Mouse (Mus musculus) hindbrain, embryonic 15.5 days (tissue): ENCODE measurements around the gene Gm45713. TPM values are rescaled to one million over a fixed set of nuclear protein-coding genes. Genes with fewer than 3 reads are reported as not detected.

Source experiments
- ATAC-seq: fragments of 200-750 bp; cut with Nextera tagmentation; 2 replicates; pipeline ENCODE4 v1.8.0; 2017; ENCODE audit warnings: low read depth, moderate number of reproducible peaks, moderate TSS enrichment; ENCODE audit not compliant: low FRiP score
- H3K27ac ChIP-seq: fragments of 300-500 bp; sonication (generic); replicated peaks from 2 replicates; pipeline ENCODE4 v1.5.1; 2015; ENCODE audit warnings: mild to moderate bottlenecking, inconsistent platforms
- H3K27me3 ChIP-seq: fragments of 300-500 bp; sonication (generic); 2 replicates; pipeline ENCODE4 v1.6.1; 2015; ENCODE audit warnings: control low read depth, inconsistent platforms
- H3K36me3 ChIP-seq: fragments of 300-500 bp; sonication (generic); 2 replicates; pipeline ENCODE4 v1.6.1; 2015; ENCODE audit warnings: control low read depth, inconsistent platforms
- H3K4me1 ChIP-seq: fragments of 300-500 bp; sonication (generic); replicated peaks from 2 replicates; pipeline ENCODE4 v1.6.1; 2015; ENCODE audit warnings: control low read depth, inconsistent platforms
- H3K4me2 ChIP-seq: fragments of 300-500 bp; sonication (generic); 2 replicates; pipeline ENCODE4 v1.6.1; 2015; ENCODE audit warnings: moderate library complexity, mild to moderate bottlenecking, inconsistent platforms
- H3K4me3 ChIP-seq: fragments of 300-500 bp; sonication (generic); 2 replicates; pipeline ENCODE4 v1.5.1; 2015; ENCODE audit warnings: mild to moderate bottlenecking, inconsistent platforms
- H3K9ac ChIP-seq: fragments of 300-500 bp; sonication (generic); 2 replicates; pipeline ENCODE4 v1.6.1; 2015; ENCODE audit warnings: inconsistent platforms
- H3K9me3 ChIP-seq: fragments of 300-500 bp; sonication (generic); 2 replicates; pipeline ENCODE4 v1.6.1; 2016; ENCODE audit warnings: control low read depth, inconsistent platforms
- WGBS: fragments of 180-500 bp; shearing (Covaris S2); methylation state at CpG from one replicate; pipeline ENCODE4 v1.1.7; 2015; 5-methylcytosine and 5-hydroxymethylcytosine counted together
- polyA plus RNA-seq: library from polyadenylated mRNA; unstranded; fragments of >200 nt; fragmentation: Nextera tagmentation; extraction: Ambion mirVana; gene quantifications from 2 replicates; pipeline ENCODE4 v1.2.1, GENCODE M21; 2015

Gene Gm45713
- polyA plus RNA-seq = not detected in 2 replicates

DNA sequence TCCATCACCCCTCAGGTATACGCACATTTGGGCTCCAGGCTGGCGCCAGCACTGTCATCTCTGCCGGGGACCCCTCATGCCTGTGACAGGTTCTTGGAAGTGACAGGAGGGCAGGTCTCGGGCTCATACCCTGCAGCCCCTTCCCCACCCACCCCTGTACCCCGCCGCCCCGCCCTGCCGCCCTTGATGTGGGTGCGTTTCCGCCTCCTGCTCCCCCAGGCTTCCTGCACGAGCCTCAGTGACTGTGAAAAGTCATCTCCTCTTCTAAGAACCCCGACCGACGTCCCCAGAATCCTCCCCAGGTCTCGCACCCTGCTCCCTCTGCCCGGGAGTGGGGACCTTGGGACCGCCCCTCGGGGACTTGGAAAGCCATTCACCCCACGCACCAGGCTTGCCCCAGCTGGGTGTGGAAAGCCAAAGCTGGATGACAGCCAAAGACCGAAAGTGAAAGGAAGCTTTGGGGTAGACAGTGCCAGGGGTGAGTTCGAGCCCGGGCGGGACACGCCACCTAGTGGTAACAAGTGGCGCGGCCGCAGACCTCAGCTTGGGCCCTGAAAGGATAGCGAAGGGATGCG lies at the start of gene Gm45713, which contains the start of gene Flt3l:
Gene Gm45713 (minus strand): TSS at position 239 of the 575 bp plus-strand sequence.
Gene Flt3l (minus strand): TSS at position 440 of the 575 bp plus-strand sequence.
- 2% methylated on average over 29 of the region's 29 CpGs for WGBS
- Histone ChIP-seq H3K4me1 (peaks cover 9% of the 10 kb centered on the region), H3K27me3 (peaks cover 9% of the 10 kb centered on the region; the same call in 1 of the 2 replicates), H3K9ac (peak within 1 kb of the TSS; percentile 51), H3K36me3 (no peaks in the 10 kb centered on the region), H3K27ac (no peak within 1 kb of the TSS), H3K4me3 (peak within 1 kb of the TSS; percentile 47), H3K9me3 (no peaks in the 10 kb centered on the region), H3K4me2 (peak within 1 kb of the TSS; percentile 83)
- ATAC-seq = peak; percentile 79

DNA sequence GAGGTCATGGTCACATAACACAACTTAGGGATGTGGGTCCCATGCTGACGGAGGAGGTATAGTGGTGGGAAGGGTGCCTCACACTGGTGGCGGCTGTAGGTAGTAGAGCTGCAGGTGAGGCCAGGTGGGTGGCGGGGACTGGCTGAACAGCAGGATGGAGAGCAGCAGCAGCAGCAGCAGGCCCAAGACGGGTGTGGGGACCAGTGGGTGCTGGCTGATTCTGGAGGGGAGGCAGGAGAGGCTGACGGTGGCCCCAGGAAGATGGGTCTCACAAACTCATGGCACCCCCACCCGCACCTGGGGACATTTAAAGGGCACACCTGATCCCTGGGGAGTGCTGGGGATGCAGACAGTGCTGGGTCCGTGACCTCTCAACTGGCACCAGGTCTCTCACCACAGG lies 47.6 kb upstream of the Gm45713 start:
- no peak overlapping the region for H3K4me3 ChIP-seq
- H3K27me3 ChIP-seq = peaks cover 81% of the 10 kb centered on the region
- no peak for ATAC-seq
- H3K27ac ChIP-seq = no peak overlapping the region
- no peak overlapping the region for H3K9ac ChIP-seq
- WGBS = 68% methylated on average over 7 of the region's 7 CpGs
- H3K9me3 ChIP-seq = no peaks in the 10 kb centered on the region
- peaks cover 18% of the 10 kb centered on the region for H3K4me1 ChIP-seq
- no peak overlapping the region for H3K4me2 ChIP-seq
- H3K36me3 ChIP-seq = no peaks in the 10 kb centered on the region

DNA sequence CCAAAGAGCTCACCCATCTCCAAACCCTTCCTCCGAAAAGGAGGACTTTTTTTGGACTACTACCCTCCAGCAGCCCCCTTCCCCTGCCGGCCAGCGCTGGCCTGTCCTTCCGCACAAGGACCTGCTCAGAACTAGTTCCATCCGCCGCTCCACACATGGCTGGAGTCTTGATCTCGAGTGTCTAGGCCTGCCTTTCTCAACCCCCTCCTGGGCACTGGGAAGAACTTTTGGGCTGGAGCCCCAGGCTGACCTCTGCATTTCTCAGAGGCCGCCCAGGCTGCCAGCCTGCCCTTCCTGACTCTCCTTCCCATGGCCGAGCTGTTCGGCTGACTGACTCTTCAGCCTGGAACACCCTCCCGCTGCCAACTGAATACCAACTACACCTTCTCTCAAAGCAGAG lies 46.6 kb upstream of the Gm45713 start:
- WGBS = 12% methylated on average over 11 of the region's 11 CpGs
- Histone ChIP-seq H3K4me3 (peak overlapping the region; percentile 41), H3K36me3 (no peaks in the 10 kb centered on the region), H3K4me1 (peaks cover 18% of the 10 kb centered on the region), H3K9me3 (no peaks in the 10 kb centered on the region), H3K27ac (no peak overlapping the region), H3K27me3 (peaks cover 85% of the 10 kb centered on the region), H3K4me2 (peak overlapping the region; percentile 67), H3K9ac (no peak overlapping the region)
- no peak for ATAC-seq

DNA sequence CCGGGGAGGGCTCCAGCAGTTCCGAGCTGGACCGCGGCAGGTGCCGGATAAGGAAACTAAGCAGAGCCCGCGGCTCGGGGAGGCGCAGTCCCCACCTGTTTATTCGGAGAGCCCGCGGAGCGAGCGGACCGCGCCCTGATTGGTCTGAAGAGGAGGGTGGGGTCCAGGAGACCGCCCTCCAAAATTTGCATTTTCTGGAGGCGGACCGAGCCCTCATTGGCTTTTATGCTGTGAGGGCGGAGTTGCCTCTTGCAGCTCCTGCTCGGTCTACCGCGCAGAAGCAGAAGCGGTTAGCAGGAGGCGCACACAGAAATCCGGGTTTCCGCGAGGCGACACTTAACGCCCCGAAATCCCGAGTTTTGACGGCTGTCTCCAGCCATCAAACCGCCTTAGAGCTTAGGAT lies 46.2 kb upstream of the Gm45713 start:
- Histone ChIP-seq H3K9me3 (no peaks in the 10 kb centered on the region), H3K4me1 (peaks cover 18% of the 10 kb centered on the region), H3K27me3 (peaks cover 89% of the 10 kb centered on the region), H3K9ac (no peak overlapping the region), H3K36me3 (no peaks in the 10 kb centered on the region), H3K27ac (no peak overlapping the region), H3K4me3 (peak overlapping the region; percentile 41), H3K4me2 (peak overlapping the region; percentile 67)
- under 1% methylated on average over 33 of the region's 34 CpGs for WGBS
- ATAC-seq = peak; percentile 86

DNA sequence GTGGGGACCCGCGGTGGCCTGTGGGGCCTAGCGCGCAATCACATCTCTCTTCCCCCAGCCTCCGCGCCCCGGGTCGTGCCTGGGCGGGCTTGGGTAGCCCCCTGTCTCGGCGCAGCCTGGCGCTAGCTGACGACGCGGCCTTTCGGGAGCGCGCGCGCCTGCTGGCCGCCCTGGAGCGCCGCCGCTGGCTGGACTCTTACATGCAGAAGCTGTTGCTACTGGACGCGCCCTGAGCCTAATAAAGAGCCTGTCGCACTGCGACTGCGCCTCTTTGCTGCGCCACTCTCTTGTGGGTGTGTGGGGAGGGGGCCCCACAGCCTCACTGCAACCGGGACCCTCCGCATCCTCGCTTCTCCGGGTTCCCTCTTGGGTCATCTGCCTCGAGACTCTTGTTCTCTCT lies 45.5 kb upstream of the Gm45713 start:
- WGBS = 4% methylated on average over 29 of the region's 35 CpGs
- peak overlapping the region; percentile 41 for H3K4me3 ChIP-seq
- no peaks in the 10 kb centered on the region for H3K36me3 ChIP-seq
- peak overlapping the region; percentile 67 for H3K4me2 ChIP-seq
- no peak overlapping the region for H3K9ac ChIP-seq
- no peak for ATAC-seq
- H3K27me3 ChIP-seq = peaks cover 94% of the 10 kb centered on the region
- peaks cover 19% of the 10 kb centered on the region for H3K4me1 ChIP-seq
- H3K27ac ChIP-seq = no peak overlapping the region
- H3K9me3 ChIP-seq = no peaks in the 10 kb centered on the region

DNA sequence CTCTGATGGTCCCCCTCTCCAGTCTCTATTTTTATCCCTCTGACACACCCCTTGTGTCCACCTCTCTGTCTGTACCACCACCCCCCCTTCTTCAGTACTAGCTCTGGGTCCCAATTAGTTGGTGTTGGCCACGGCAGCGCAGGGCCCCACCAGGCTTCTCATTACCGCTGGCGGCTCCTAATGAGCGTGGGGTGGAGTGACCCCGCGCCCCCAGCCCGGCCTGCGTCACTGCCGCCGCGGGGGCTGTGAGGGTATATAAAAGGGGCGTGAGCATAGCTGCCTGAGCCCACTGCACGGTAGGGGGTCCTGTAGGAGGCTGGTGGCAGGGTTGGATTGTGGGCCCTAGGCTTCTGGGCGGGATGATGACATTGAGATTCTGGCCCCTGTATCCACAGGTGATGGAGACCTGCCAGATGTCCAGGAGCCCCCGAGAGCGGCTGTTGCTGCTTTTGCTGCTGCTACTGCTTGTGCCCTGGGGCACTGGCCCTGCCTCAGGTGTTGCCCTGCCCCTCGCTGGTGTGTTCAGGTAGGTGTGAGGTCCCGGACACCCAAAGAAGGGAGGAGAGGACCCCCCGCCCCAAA lies 45.0 kb upstream of the Gm45713 start, which contains the start of gene Pth2:
Gene Pth2 (plus strand): TSS at position 100 of the 582 bp plus-strand sequence.
- peak within 1 kb of the TSS; percentile 67 for H3K4me2 ChIP-seq
- no peaks in the 10 kb centered on the region for H3K9me3 ChIP-seq
- no peak within 1 kb of the TSS for H3K27ac ChIP-seq
- peak within 1 kb of the TSS; percentile 41 for H3K4me3 ChIP-seq
- H3K36me3 ChIP-seq = no peaks in the 10 kb centered on the region
- H3K4me1 ChIP-seq = peaks cover 24% of the 10 kb centered on the region
- 22% methylated on average over 20 of the region's 20 CpGs for WGBS
- peaks cover 94% of the 10 kb centered on the region for H3K27me3 ChIP-seq
- ATAC-seq = no peak
- H3K9ac ChIP-seq = no peak within 1 kb of the TSS

DNA sequence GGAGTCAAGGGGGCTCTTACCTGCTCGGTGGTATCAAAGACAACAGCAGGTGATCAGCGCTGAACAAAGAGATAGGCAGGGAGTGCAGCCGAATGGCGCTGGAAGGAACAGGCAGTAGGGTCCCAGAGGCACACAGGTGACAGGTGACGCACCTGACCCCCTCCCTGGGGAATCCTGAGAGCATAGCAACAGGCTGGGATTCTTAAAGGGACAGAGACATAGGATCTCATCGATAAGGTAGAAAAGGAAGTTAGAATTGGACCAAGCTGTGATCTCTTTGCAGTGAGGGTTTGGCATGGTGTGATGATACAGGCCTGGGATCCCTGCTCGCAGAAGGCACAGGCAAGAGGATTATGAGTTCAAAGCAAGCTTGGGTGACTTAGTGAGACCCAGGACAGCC lies 43.4 kb upstream of the Gm45713 start, which contains the start of gene Gfy:
Gene Gfy (minus strand): TSS at position 101 of the 400 bp plus-strand sequence.
- Histone ChIP-seq H3K9ac (no peak within 1 kb of the TSS), H3K4me2 (no peak within 1 kb of the TSS), H3K9me3 (no peaks in the 10 kb centered on the region), H3K36me3 (no peaks in the 10 kb centered on the region), H3K27ac (no peak within 1 kb of the TSS), H3K27me3 (peaks cover 99% of the 10 kb centered on the region), H3K4me1 (peaks cover 35% of the 10 kb centered on the region), H3K4me3 (no peak within 1 kb of the TSS)
- no peak for ATAC-seq
- WGBS = 27% methylated on average over 7 of the region's 7 CpGs

DNA sequence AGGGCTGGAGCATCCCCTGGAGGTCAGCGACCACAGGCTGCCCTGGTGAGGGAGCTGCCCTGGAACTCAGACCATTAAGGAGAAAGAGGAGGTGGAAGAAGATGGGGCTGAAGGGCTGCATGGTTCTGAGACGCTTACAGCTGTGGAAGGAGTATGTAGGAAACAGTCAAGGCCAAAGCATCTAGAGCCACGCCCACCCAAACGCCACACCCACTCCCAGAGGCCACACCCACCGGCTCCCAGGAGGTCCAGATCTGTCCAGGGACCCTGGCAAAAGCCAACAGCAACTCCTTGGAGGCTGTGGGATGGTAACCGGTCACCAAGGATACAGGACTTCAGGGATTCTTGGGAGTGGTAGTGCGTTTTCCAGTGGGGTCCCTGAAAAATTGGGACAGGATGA lies 42.5 kb upstream of the Gm45713 start:
- WGBS = 26% methylated on average over 7 of the region's 7 CpGs

DNA sequence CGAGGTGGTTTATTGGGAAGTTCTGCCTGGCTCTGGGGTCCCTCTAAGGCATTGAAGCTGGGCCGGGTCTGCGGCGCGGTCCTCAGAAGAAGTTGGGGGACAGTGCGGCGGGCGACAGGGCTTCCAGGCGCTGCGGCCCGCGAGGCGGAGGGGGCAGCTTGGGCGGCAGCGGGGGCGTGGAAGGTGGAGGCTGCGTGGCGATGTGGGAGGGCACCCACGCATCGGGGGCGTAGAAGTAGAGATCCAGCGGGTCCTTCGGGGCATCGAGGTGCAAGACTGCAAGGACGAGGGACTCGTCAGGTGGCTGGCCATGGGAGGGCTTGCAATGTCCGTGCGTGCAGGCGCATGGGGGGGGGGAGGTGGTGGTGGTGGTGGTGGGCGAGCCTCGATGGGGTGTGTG lies 40.3 kb upstream of the Gm45713 start:
- no peak overlapping the region for H3K9ac ChIP-seq
- no peaks in the 10 kb centered on the region for H3K9me3 ChIP-seq
- H3K36me3 ChIP-seq = no peaks in the 10 kb centered on the region
- H3K27me3 ChIP-seq = peaks cover 84% of the 10 kb centered on the region
- H3K4me2 ChIP-seq = peak overlapping the region; percentile 47
- no peak for ATAC-seq
- no peak overlapping the region for H3K27ac ChIP-seq
- peaks cover 22% of the 10 kb centered on the region for H3K4me1 ChIP-seq
- 3% methylated on average over 29 of the region's 31 CpGs for WGBS
- H3K4me3 ChIP-seq = peak overlapping the region; percentile 16

More for the DNA sequence above, 42.5 kb upstream of the Gm45713 start:
- H3K36me3 ChIP-seq = no peaks in the 10 kb centered on the region
- no peak overlapping the region for H3K4me3 ChIP-seq
- peaks cover 35% of the 10 kb centered on the region for H3K4me1 ChIP-seq
- peaks cover 97% of the 10 kb centered on the region for H3K27me3 ChIP-seq
- ATAC-seq = no peak
- no peak overlapping the region for H3K27ac ChIP-seq
- no peaks in the 10 kb centered on the region for H3K9me3 ChIP-seq
- no peak overlapping the region for H3K4me2 ChIP-seq
- H3K9ac ChIP-seq = no peak overlapping the region

DNA sequence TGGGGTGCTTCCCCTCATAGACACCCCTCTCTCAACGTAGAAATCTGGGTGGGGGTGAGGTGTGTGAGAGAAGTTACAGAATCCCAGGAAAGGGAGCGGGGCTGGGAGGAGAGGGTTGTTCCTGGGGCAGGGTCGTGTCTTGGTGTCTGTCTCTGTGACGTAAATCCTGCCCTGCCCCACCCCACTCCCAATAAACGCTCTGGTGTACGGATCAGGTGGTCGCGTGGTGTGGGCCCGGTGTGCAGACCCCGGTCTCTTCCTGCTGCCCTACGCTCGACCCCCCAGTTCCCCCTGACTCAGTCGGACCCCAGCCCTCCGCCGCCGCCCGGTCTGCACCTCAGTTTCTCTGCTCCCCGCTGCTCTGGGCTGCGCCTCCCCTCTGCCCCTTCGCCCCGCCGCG lies 39.9 kb upstream of the Gm45713 start:
- Histone ChIP-seq H3K9me3 (no peaks in the 10 kb centered on the region), H3K36me3 (no peaks in the 10 kb centered on the region), H3K4me2 (peak overlapping the region; percentile 47), H3K27ac (no peak overlapping the region), H3K9ac (no peak overlapping the region), H3K4me1 (peaks cover 18% of the 10 kb centered on the region), H3K4me3 (peak overlapping the region; percentile 16), H3K27me3 (peaks cover 80% of the 10 kb centered on the region)
- 2% methylated on average over 23 of the region's 23 CpGs for WGBS
- ATAC-seq = no peak

DNA sequence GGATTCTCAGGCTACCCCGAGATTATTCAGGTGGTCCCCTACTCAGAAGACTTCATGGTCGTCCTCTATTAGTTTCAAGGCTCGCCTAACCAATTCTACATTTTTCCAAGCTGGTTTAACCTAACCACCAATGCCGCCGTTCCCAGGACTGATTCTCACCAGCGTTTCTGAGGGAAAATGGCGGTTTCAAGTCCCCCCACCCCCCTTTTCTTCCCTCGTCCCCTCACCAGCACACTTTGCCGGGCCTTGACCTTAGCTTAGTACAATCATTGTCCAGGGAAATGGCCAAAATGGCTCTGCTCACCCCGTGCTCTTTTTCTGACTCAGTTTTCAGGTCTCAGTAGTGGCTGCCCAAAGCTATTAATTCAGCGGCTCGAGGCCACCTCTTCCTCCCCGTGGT lies 39.4 kb upstream of the Gm45713 start:
- H3K4me1 ChIP-seq = peaks cover 17% of the 10 kb centered on the region
- peaks cover 75% of the 10 kb centered on the region for H3K27me3 ChIP-seq
- no peak overlapping the region for H3K4me3 ChIP-seq
- H3K36me3 ChIP-seq = no peaks in the 10 kb centered on the region
- H3K9ac ChIP-seq = no peak overlapping the region
- H3K9me3 ChIP-seq = no peaks in the 10 kb centered on the region
- H3K27ac ChIP-seq = no peak overlapping the region
- H3K4me2 ChIP-seq = no peak overlapping the region
- under 1% methylated on average over 13 of the region's 13 CpGs for WGBS
- no peak for ATAC-seq

DNA sequence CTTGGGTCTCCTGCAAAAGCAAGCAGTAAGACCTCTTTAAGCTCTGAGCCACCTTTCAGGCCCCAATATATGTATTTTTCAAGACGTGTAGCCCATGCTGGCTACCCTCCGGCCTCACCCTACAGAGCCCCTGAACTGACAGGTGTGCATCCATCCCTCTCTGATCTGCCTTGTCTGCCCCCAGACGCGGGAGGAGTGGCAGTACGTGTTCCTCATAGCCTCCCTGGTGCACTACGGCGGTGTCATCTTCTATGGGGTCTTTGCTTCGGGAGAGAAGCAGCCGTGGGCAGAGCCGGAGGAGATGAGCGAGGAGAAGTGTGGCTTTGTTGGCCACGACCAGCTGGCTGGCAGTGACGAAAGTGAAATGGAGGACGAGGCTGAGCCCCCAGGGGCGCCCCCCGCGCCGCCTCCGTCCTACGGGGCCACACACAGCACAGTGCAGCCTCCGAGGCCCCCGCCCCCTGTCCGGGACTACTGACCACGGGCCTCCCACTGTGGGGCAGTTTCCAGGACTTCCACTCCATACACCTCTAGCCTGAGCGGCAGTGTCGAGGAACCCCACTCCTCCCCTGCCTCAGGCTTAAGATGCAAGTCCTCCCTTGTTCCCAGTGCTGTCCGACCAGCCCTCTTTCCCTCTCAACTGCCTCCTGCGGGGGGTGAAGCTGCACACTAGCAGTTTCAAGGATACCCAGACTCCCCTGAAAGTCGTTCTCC lies 38.7 kb upstream of the Gm45713 start:
- Histone ChIP-seq H3K4me2 (no peak overlapping the region), H3K4me1 (peaks cover 17% of the 10 kb centered on the region), H3K9ac (no peak overlapping the region), H3K36me3 (no peaks in the 10 kb centered on the region), H3K9me3 (no peaks in the 10 kb centered on the region), H3K4me3 (no peak overlapping the region), H3K27ac (no peak overlapping the region), H3K27me3 (peaks cover 75% of the 10 kb centered on the region)
- ATAC-seq = no peak
- 3% methylated on average over 28 of the region's 29 CpGs for WGBS
